12 mouse cellular contexts compared by ENCODE assay signal in the genomic region with DNA sequence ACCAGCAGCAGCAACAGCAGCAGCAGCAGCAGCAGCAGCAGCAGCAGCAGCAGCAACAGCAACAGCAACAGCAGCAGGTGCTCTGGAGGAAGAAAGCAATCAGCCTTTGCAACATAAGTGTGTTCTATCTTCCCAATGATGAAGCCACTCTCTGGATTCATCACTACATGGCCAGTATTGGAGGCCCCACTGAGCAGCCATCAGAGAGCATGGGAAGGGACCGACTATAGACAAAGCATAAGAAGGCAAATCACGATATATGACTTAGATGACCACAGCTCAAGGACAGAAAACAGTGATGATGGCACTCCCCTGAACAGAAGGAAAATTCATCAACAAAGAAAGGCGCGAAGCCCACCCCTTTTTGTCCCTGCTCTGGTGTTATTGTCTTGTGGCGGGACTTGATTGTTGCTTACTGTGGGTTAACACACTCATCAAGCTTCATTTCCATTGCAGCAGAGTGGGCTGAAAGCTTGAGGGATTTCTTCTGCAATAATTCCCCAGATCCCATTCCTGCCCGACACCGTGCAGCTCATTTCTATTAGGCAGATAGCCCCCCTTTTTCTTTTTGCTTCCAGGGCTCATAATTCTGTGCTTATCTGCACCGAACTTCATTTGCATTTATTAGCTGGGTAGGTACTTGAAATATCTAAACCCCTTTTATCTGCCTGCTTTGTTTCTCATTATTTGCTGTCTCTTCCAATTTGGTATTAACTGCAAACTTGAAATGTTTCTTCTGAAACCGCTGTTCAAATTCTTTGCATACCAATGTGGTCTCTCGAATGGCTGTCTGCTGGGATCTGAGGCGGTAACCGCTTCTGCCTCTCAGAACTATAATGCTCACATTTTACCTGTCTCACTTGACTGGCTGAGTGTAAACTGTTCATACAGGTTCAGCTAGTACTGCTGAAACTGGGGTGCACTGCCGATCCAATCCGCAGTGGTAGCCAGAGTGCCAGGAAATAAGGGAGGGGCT.
A peak's percentile ranks its signal among the peaks of the same experiment; 100 is the strongest.
DNase-seq lines count a peak whose midpoint lies in the region; ATAC-seq and TF ChIP-seq lines count a peak whose summit lies in the region.
"Had no signal": no experiment of that assay in that cellular context is flagged by ENCODE, and none has a peak within 500 bp of the region (broad histone marks: within the 10 kb centered on the region; RNA-seq: fewer than 3 reads in every experiment).

No protein-coding gene starts in this region.

- no peak for ATAC-seq in intestine, embryonic 16.5 days
- no peak for ATAC-seq in intestine, embryonic 15.5 days
- ATAC-seq in forebrain, embryonic 15.5 days (replicated peaks) = peak; percentile 53; the same call in 1 of the 2 replicates
- peak; percentile 91 for ATAC-seq in midbrain, embryonic 13.5 days

- no peaks in the 10 kb centered on the region for H3K9me3 ChIP-seq in intestine, embryonic 16.5 days (ENCODE audit: control insufficient read depth, low read length)
- no peaks in the 10 kb centered on the region for H3K9me3 ChIP-seq in intestine, embryonic 15.5 days
- H3K9me3 ChIP-seq in forebrain, embryonic 15.5 days = no peaks in the 10 kb centered on the region
- no peaks in the 10 kb centered on the region for H3K9me3 ChIP-seq in midbrain, embryonic 13.5 days

- no peaks in the 10 kb centered on the region for H3K36me3 ChIP-seq in intestine, embryonic 16.5 days (ENCODE audit: control insufficient read depth, insufficient read depth, low read length)
- H3K36me3 ChIP-seq in intestine, embryonic 15.5 days = no peaks in the 10 kb centered on the region
- H3K36me3 ChIP-seq in forebrain, embryonic 15.5 days = no peaks in the 10 kb centered on the region
- H3K36me3 ChIP-seq in midbrain, embryonic 13.5 days = no peaks in the 10 kb centered on the region

- H3K9ac ChIP-seq in intestine, embryonic 16.5 days (ENCODE audit: low read depth, low read length) = no peak overlapping the region
- no peak overlapping the region for H3K9ac ChIP-seq in intestine, embryonic 15.5 days
- H3K9ac ChIP-seq in forebrain, embryonic 15.5 days (replicated peaks) = no peak overlapping the region
- no peak overlapping the region for H3K9ac ChIP-seq in midbrain, embryonic 13.5 days (replicated peaks)

- DNase-seq in brain, embryonic 14.5 days (ENCODE audit: low read depth) = peak; percentile 73
- DNase-seq in right cerebral cortex, postnatal 25 days = no peak
- no peak for DNase-seq in layer of hippocampus, postnatal 14 days (ENCODE audit: low spot score in 2 of 2)
- DNase-seq in thymus, postnatal 10 days (ENCODE audit: low spot score in 2 of 2) = no peak
- DNase-seq: adrenal gland, adult 8-10 months; cerebellum, adult 2 months; thymus, postnatal 4 days had no signal

- H3K4me1 ChIP-seq in intestine, embryonic 16.5 days (ENCODE audit: control insufficient read depth, insufficient read depth, low read length) = no peaks in the 10 kb centered on the region
- no peaks in the 10 kb centered on the region for H3K4me1 ChIP-seq in intestine, embryonic 15.5 days (replicated peaks)
- no peaks in the 10 kb centered on the region for H3K4me1 ChIP-seq in forebrain, embryonic 15.5 days
- H3K4me1 ChIP-seq in midbrain, embryonic 13.5 days (replicated peaks) = peaks cover 6% of the 10 kb centered on the region

- H3K4me2 ChIP-seq in intestine, embryonic 16.5 days (ENCODE audit: low read depth, low read length) = peak overlapping the region; percentile 13; the same call in 1 of the 2 replicates
- no peak overlapping the region for H3K4me2 ChIP-seq in intestine, embryonic 15.5 days (replicated peaks)
- no peak overlapping the region for H3K4me2 ChIP-seq in forebrain, embryonic 15.5 days (replicated peaks)
- peak overlapping the region; percentile 25 for H3K4me2 ChIP-seq in midbrain, embryonic 13.5 days (replicated peaks)

- 48% methylated on average over 14 of the region's 14 CpGs for WGBS in intestine, embryonic 16.5 days
- WGBS in intestine, embryonic 15.5 days = 53% methylated on average over 14 of the region's 14 CpGs
- 65% methylated on average over 14 of the region's 14 CpGs for WGBS in forebrain, embryonic 15.5 days
- 46% methylated on average over 14 of the region's 14 CpGs for WGBS in midbrain, embryonic 13.5 days

- no peak overlapping the region for H3K27ac ChIP-seq in intestine, embryonic 16.5 days (ENCODE audit: low read length)
- H3K27ac ChIP-seq in intestine, embryonic 15.5 days = no peak overlapping the region
- 0 out of 2 replicates have a peak overlapping the region, but pooled peaks have one; percentile 0 for H3K27ac ChIP-seq in forebrain, embryonic 15.5 days (replicated peaks)
- peak overlapping the region; percentile 80 for H3K27ac ChIP-seq in midbrain, embryonic 13.5 days

- H3K27me3 ChIP-seq in intestine, embryonic 16.5 days (replicated peaks; ENCODE audit: control insufficient read depth, insufficient read depth, low read length) = no peaks in the 10 kb centered on the region
- H3K27me3 ChIP-seq in intestine, embryonic 15.5 days (replicated peaks) = no peaks in the 10 kb centered on the region
- no peaks in the 10 kb centered on the region for H3K27me3 ChIP-seq in forebrain, embryonic 15.5 days
- H3K27me3 ChIP-seq in midbrain, embryonic 13.5 days = no peaks in the 10 kb centered on the region

- no peak for TF ChIP-seq CTCF in brain, embryonic 14.5 days (IDR thresholded peaks at IDR 0.05; ENCODE audit: borderline replicate concordance, extremely low read depth, insufficient read depth, insufficient read length)

- TF ChIP-seq POLR2A in brain, embryonic 14.5 days (IDR thresholded peaks at IDR 0.05; ENCODE audit: borderline replicate concordance, extremely low read depth, insufficient read depth, insufficient read length, poor library complexity, severe bottlenecking) = no peak

- H3K4me3 ChIP-seq in intestine, embryonic 16.5 days (ENCODE audit: low read length) = no peak overlapping the region
- H3K4me3 ChIP-seq in intestine, embryonic 15.5 days (replicated peaks) = no peak overlapping the region
- H3K4me3 ChIP-seq in forebrain, embryonic 15.5 days = no peak overlapping the region
- H3K4me3 ChIP-seq in midbrain, embryonic 13.5 days (replicated peaks) = no peak overlapping the region
- H3K4me3 ChIP-seq: myocyte had no signal

Comparison
In these comparisons a context has a peak if more than half of its experiments do, and no peak if none do; other contexts are left out.
1. H3K4me2 ChIP-seq: peak in intestine, embryonic 16.5 days (single experiment) and midbrain, embryonic 13.5 days (single experiment); none in intestine, embryonic 15.5 days (single experiment) and forebrain, embryonic 15.5 days (single experiment).
2. ATAC-seq: peak in forebrain, embryonic 15.5 days (single experiment) and midbrain, embryonic 13.5 days (single experiment); none in intestine, embryonic 16.5 days (single experiment) and intestine, embryonic 15.5 days (single experiment).
3. H3K27ac ChIP-seq: peak in forebrain, embryonic 15.5 days (single experiment) and midbrain, embryonic 13.5 days (single experiment); none in intestine, embryonic 16.5 days (single experiment) and intestine, embryonic 15.5 days (single experiment).